Mouse (Mus musculus): ENCODE results near the gene Golgb1. TPM values are rescaled to one million over a fixed set of nuclear protein-coding genes. Genes with fewer than 3 reads are reported as not detected.

Gene Golgb1
- total and polyA plus RNA-seq, 2 experiments from 2014 or later, result 22.5 to 47.3 TPM

DNA sequence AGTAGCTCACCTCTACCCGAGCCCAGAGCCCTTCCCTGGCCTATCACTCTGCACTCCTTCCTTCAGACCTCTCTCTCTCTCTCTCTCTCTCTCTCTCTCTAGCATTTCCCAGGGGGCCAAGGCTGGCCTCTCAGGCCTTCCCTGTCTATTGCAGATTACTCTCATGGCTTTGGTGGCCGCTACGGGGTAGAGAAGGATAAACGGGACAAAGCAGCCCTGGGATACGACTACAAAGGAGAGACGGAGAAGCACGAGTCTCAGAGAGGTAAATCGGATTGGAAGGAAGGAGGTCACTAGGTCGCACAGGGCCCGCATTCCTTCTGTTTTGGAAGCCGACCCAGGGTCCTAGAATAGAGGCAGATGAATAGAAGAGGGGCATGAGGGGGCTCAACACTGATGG is 80.2 kb downstream of the Golgb1 start:
- no peaks in the 10 kb centered on the region for H3K9me3 ChIP-seq (replicated peaks; ENCODE audit: control insufficient read depth, low read length)
- no peak overlapping the region for H3K27ac ChIP-seq (ENCODE audit: low read depth)
- H3K4me2 ChIP-seq (ENCODE audit: low read depth, low read length), result no peak overlapping the region
- H3K9ac ChIP-seq (replicated peaks; ENCODE audit: low read depth, low read length), result no peak overlapping the region
- TF ChIP-seq CTCF (IDR thresholded peaks at IDR 0.05; ENCODE audit: low read depth) (no peak), EP300 (IDR thresholded peaks at IDR 0.05; ENCODE audit: low read depth) (no peak)
- ATAC-seq (ENCODE audit: insufficient read depth, low read depth) (no peak), DNase-seq (ENCODE audit: low spot score) (no peak)
- WGBS, result 75% methylated on average over 11 of the region's 11 CpGs
- H3K36me3 ChIP-seq (replicated peaks; ENCODE audit: control insufficient read depth, insufficient read depth, low read length), result no peaks in the 10 kb centered on the region
- H3K27me3 ChIP-seq (ENCODE audit: control insufficient read depth, insufficient read depth, low read length), result no peaks in the 10 kb centered on the region
- no peak overlapping the region for H3K4me3 ChIP-seq (ENCODE audit: low read depth, low read length)
- H3K4me1 ChIP-seq (ENCODE audit: control insufficient read depth, insufficient read depth), result no peaks in the 10 kb centered on the region

DNA sequence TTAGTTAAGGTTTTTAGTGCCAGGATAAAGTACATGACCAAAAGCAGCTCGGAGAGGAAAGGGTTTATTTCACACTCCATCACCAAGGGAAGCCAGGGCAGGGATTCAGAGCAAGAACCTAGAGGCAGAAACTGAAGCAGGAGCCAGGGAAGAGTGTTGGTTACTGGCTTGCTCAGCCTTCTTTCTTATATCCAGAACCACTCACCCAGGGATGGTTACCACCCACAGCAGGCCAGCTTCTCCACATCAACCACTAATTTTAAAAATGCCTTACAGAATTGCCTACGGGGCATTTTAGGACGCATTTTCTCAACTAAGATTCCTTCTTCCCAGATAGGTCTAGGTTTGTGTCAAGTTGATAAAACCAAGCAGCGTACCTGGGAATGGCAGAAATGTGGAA is 88.5 kb downstream of the Golgb1 start:
- Histone ChIP-seq H3K9ac (replicated peaks; ENCODE audit: low read depth, low read length) (no peak overlapping the region), H3K4me3 (ENCODE audit: low read depth, low read length) (no peak overlapping the region), H3K4me1 (ENCODE audit: control insufficient read depth, insufficient read depth) (no peaks in the 10 kb centered on the region), H3K27ac (ENCODE audit: low read depth) (no peak overlapping the region), H3K36me3 (replicated peaks; ENCODE audit: control insufficient read depth, insufficient read depth, low read length) (peaks cover 60% of the 10 kb centered on the region), H3K9me3 (replicated peaks; ENCODE audit: control insufficient read depth, low read length) (no peaks in the 10 kb centered on the region), H3K4me2 (ENCODE audit: low read depth, low read length) (no peak overlapping the region), H3K27me3 (ENCODE audit: control insufficient read depth, insufficient read depth, low read length) (no peaks in the 10 kb centered on the region)
- ATAC-seq (ENCODE audit: insufficient read depth, low read depth), result no peak
- no peak for DNase-seq (ENCODE audit: low spot score)
- WGBS, result 76% methylated on average over 4 of the region's 4 CpGs
- no peak for TF ChIP-seq EP300 (IDR thresholded peaks at IDR 0.05; ENCODE audit: low read depth)
- no peak for TF ChIP-seq CTCF (IDR thresholded peaks at IDR 0.05; ENCODE audit: low read depth)

DNA sequence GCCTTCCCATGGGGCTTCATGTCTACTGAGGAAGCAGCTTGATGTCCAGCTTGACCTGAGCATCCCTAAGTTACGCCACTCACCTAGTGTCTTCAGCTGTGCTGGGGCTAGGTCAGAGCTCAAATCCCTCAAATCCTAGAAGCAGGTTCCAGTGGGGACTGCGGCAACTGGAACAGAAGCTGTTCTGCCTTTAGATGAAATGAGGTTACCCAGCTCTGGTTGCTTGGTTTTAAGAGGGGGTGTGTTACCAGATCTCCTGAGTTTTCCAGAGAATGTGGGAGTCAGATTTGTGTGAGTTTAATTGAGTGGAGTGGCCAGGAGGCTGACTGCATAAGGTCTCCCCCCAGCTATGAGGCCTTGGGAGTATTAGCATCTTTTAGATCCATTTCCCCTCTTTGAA is 104.2 kb downstream of the Golgb1 start:
- Histone ChIP-seq H3K4me2 (ENCODE audit: low read depth, low read length) (no peak overlapping the region), H3K4me1 (ENCODE audit: control insufficient read depth, insufficient read depth) (peaks cover 9% of the 10 kb centered on the region; the same call in 1 of the 2 replicates), H3K4me3 (ENCODE audit: low read depth, low read length) (no peak overlapping the region), H3K27me3 (ENCODE audit: control insufficient read depth, insufficient read depth, low read length) (no peaks in the 10 kb centered on the region), H3K9ac (replicated peaks; ENCODE audit: low read depth, low read length) (no peak overlapping the region), H3K36me3 (replicated peaks; ENCODE audit: control insufficient read depth, insufficient read depth, low read length) (0 out of 2 replicates have a peak, but pooled peaks cover 3% of the 10 kb centered on the region), H3K9me3 (replicated peaks; ENCODE audit: control insufficient read depth, low read length) (no peaks in the 10 kb centered on the region), H3K27ac (ENCODE audit: low read depth) (no peak overlapping the region)
- WGBS, result 93% methylated on average over 2 of the region's 2 CpGs
- no peak for TF ChIP-seq CTCF (IDR thresholded peaks at IDR 0.05; ENCODE audit: low read depth)
- TF ChIP-seq EP300 (IDR thresholded peaks at IDR 0.05; ENCODE audit: low read depth), result no peak
- DNase-seq (ENCODE audit: low spot score) (no peak), ATAC-seq (ENCODE audit: insufficient read depth, low read depth) (no peak)

Other genes starting within 250 kb of the Golgb1 start
- gene Cd86, start 209.1 kb upstream of the Golgb1 start, total RNA-seq (2014; rRNA removed; ENCODE audit: low replicate concordance), result 0.19 TPM in 2 replicates
- 0.70 and 0.77 TPM in 2 replicates for gene Cd86, start 209.1 kb upstream of the Golgb1 start, polyA plus RNA-seq (2015; fragmentation: Nextera tagmentation; extraction: Ambion mirVana)
- 4.4 TPM in 1 of 2 replicates, not detected in the other for gene Ildr1, start 181.2 kb upstream of the Golgb1 start, total RNA-seq (2014; rRNA removed; ENCODE audit: low replicate concordance)
- gene Ildr1, start 181.2 kb upstream of the Golgb1 start, polyA plus RNA-seq (2015; fragmentation: Nextera tagmentation; extraction: Ambion mirVana), result 0.14 TPM in 1 of 2 replicates, not detected in the other
- 1.5 and 2.1 TPM in 2 replicates for gene Slc15a2, start 90.2 kb upstream of the Golgb1 start, total RNA-seq (2014; rRNA removed; ENCODE audit: low replicate concordance)
- gene Slc15a2, start 90.2 kb upstream of the Golgb1 start, polyA plus RNA-seq (2015; fragmentation: Nextera tagmentation; extraction: Ambion mirVana), result 0.71 and 2.0 TPM in 2 replicates
- 4.1 and 7.9 TPM in 2 replicates for gene Iqcb1, start 46.8 kb upstream of the Golgb1 start, total RNA-seq (2014; rRNA removed; ENCODE audit: low replicate concordance)
- 14.9 TPM in 2 replicates for gene Iqcb1, start 46.8 kb upstream of the Golgb1 start, polyA plus RNA-seq (2015; fragmentation: Nextera tagmentation; extraction: Ambion mirVana)
- not detected in 2 replicates for gene Eaf2, start 137 bp upstream of the Golgb1 start, total RNA-seq (2014; rRNA removed; ENCODE audit: low replicate concordance)
- 0.34 and 0.40 TPM in 2 replicates for gene Eaf2, start 137 bp upstream of the Golgb1 start, polyA plus RNA-seq (2015; fragmentation: Nextera tagmentation; extraction: Ambion mirVana)
- gene Hcls1, start 59.8 kb downstream of the Golgb1 start, total RNA-seq (2014; rRNA removed; ENCODE audit: low replicate concordance), result 2.3 and 3.9 TPM in 2 replicates
- 4.3 and 4.7 TPM in 2 replicates for gene Hcls1, start 59.8 kb downstream of the Golgb1 start, polyA plus RNA-seq (2015; fragmentation: Nextera tagmentation; extraction: Ambion mirVana)
- 64.8 and 86.4 TPM in 2 replicates for gene Fbxo40, start 115.3 kb downstream of the Golgb1 start, total RNA-seq (2014; rRNA removed; ENCODE audit: low replicate concordance)
- gene Fbxo40, start 115.3 kb downstream of the Golgb1 start, polyA plus RNA-seq (2015; fragmentation: Nextera tagmentation; extraction: Ambion mirVana), result 16.9 and 19.4 TPM in 2 replicates
- 4.8 and 6.9 TPM in 2 replicates for gene Polq, start 136.6 kb downstream of the Golgb1 start, total RNA-seq (2014; rRNA removed; ENCODE audit: low replicate concordance)
- 0.87 and 0.97 TPM in 2 replicates for gene Polq, start 136.6 kb downstream of the Golgb1 start, polyA plus RNA-seq (2015; fragmentation: Nextera tagmentation; extraction: Ambion mirVana)

Data from heart, postnatal 0 days (tissue).